Mouse (Mus musculus) CD4-positive naive resting alpha-beta T cell, adult 57 days (primary cell): Measurements from ENCODE around the gene Cfap157. TPM values are rescaled to one million over a fixed set of nuclear protein-coding genes. Genes with fewer than 3 reads are reported as not detected.

Source experiments
- total RNA-seq: library from RNA; stranded (reverse); gene quantifications from one replicate; pipeline ENCODE4 v1.2.4, GENCODE M21; 2023

Gene Cfap157
- not detected for total RNA-seq

DNA sequence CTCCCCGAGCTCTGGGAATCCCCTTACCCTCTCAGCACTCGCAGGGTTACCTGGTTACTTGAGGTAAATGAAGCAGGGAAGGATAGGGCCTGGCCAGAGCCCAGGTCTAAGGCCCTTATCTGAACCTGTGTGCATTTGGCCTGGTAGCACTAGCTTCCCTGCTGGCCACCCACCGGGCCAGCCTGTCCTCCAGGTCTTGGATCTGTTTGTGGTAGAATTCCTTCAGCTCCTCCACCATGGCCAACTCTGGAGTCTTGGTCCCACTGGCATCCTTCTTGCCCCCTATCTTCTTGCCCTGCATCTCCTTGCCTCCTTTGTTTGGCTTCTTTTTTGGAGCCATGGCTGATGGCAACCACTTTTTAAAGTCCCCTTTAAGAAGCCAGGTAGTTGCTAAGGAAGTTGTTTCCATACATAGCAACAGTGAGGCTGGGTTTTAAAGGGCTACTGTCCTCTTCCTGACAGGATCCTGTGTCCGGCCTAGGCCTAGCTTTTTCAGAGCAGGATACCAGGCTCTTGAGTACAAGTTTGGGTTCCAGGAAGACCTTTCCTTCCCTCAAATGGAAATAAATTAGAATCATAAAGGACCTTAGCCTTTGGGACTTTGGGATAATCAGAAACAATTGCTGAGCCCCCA is at the start of gene Cfap157:
Gene Cfap157, minus strand, starts transcription at position 381 of the 634 bp plus-strand sequence.

DNA sequence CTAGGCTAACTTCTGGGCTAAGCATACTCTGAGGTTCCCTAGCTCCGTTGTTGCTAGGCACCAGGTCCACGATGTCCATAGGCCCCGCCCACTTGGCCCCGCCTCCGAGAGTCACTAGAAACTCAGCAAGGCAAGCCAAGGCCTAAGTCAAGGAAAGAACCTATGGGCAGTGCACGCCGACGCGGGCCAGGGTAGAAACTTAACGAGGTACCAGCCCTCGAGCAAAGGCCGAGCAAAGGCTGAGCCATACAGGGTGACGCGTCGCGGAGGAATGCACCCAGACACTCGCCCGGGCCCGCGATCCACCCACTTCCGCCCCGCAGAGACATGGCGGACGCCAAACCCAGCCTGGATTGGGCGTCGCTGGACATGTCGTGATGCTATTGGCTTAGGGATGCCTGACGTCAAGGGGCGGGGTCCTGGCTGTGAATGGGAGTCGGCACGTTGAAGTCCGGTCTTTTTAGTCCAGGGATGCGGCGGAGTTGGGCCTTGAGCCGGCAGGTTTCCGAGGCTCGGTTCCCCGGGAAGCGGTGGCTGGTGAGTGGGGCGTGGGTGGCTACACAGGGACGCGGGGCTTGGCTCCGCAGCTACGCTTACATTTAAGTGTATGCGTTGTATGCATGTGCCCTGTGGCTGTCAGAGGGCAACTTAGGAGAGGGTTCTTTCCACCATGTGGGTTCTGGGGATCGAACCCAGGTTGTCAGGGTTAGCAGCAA is 8.7 kb downstream of the Cfap157 start, which contains the start of the genes Ttc16 and Ptrh1:
Gene Ttc16, minus strand, starts transcription at position 275 of the 716 bp plus-strand sequence.
Gene Ptrh1, plus strand, starts transcription at position 428 of the 716 bp plus-strand sequence.

DNA sequence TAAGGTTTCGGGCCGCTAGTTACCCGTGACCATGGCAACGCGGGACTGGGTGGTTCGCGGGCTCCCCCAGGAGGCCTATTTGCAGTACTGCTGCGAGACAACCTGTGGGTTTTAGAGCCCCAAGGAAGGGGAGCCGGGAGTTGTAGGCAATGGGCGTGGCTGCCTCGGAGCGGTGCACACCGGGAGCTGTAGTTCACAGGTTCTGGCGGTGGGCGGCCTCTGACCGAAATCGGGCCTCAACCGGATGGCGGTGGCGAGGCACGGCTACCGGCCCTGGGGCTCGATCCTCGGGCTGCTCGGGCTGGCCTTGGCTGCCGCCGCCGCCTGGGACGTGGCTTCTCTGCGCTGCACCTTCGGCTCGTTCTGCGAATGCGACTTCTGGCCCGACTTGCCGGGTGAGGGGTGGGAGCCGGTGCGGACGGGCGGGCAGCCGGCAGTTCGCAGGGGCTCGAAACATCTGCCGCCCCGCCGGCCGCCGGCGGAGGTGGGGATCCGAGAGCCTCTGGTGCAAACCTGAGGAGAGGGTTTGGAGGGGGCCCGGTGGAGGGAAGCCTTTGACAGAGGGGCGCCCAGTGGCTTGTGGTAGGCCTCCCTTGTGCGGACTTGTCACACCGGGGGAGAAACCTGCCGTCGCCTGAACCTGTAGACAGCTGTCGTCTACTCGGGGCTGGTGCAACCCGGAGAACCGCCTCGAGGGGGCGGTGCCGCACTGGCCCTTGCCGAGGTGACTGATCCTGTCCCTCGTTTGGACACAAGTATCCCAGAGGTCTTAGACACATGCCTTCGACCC is 27.0 kb downstream of the Cfap157 start, which contains the start of gene Tor2a:
Gene Tor2a, plus strand, starts transcription at position 179 of the 790 bp plus-strand sequence.

DNA sequence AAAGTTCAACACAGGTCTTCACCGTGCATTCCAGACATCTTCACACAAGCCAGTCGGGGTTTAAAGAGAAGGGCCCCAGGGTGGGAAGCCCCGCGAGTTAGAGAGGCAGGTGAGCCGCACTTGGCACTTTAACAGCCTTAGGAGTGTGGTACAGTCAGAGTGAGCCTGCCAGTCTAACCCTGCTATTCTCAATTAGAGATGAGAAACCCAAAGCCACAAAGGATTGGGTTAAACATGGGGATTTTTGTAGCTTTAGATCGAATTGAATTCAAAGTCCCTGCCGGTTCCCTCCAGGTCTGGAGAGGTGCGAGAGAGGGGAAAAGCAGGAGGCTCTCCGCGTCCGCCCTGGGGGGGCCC is 43.3 kb downstream of the Cfap157 start, which contains the start of gene 6330409D20Rik:
Gene 6330409D20Rik, minus strand, starts transcription at position 101 of the 357 bp plus-strand sequence.

Other genes with a start within 250 kb of the Cfap157 start
- gene Fam102a, start 249.1 kb downstream of the Cfap157 start, total RNA-seq, result 188 TPM
- gene Dpm2, start 213.6 kb downstream of the Cfap157 start, total RNA-seq, result 51.6 TPM
- gene Pip5kl1, start 209.6 kb downstream of the Cfap157 start, total RNA-seq, result 2.3 TPM
- gene 9430097D07Rik, start 208.7 kb downstream of the Cfap157 start, total RNA-seq, result not detected
- gene St6galnac4, start 197.3 kb downstream of the Cfap157 start, total RNA-seq, result 15.6 TPM
- gene St6galnac6, start 184.7 kb downstream of the Cfap157 start, total RNA-seq, result 2.2 TPM
- 0.77 TPM for gene Ak1, start 162.7 kb downstream of the Cfap157 start, total RNA-seq
- 5.6 TPM for gene Eng, start 137.8 kb downstream of the Cfap157 start, total RNA-seq
- gene Fpgs, start 80.3 kb downstream of the Cfap157 start, total RNA-seq, result 42.6 TPM
- gene Cdk9, start 71.4 kb downstream of the Cfap157 start, total RNA-seq, result 109 TPM
- 104 TPM for gene Sh2d3c, start 63.4 kb downstream of the Cfap157 start, total RNA-seq
- not detected for gene 6330409D20Rik, start 43.4 kb downstream of the Cfap157 start, total RNA-seq
- 30.4 TPM for gene Tor2a, start 27.2 kb downstream of the Cfap157 start, total RNA-seq
- not detected for gene Ttc16, start 8.8 kb downstream of the Cfap157 start, total RNA-seq
- gene Ptrh1, start 8.6 kb downstream of the Cfap157 start, total RNA-seq, result 8.0 TPM
- gene Stxbp1, start 62.8 kb upstream of the Cfap157 start, total RNA-seq, result 1.8 TPM
- gene Fam129b, start 91.7 kb upstream of the Cfap157 start, total RNA-seq, result 0.65 TPM
- gene Rpl12, start 177.1 kb upstream of the Cfap157 start, total RNA-seq, result 1,346 TPM
- 9.1 TPM for gene Lrsam1, start 177.2 kb upstream of the Cfap157 start, total RNA-seq
- gene Slc2a8, start 197.7 kb upstream of the Cfap157 start, total RNA-seq, result 4.1 TPM